Mouse (Mus musculus): ENCODE data around the gene Des.

- TF ChIP-seq CTCF (IDR thresholded peaks at IDR 0.05; ENCODE audit: extremely low read depth, insufficient read depth, low read length): no peak
- no peak for TF ChIP-seq POLR2A (IDR thresholded peaks at IDR 0.05; ENCODE audit: extremely low read depth, insufficient read depth, low read length)
These were observed 12.3 kb downstream of the Des start for GRCm38 (mm10) chr1:75372450-75372849.

Data from cortical plate, adult 2 months (tissue).